Mouse (Mus musculus): ENCODE data around the gene Lrr1. TPM values are rescaled to one million over a fixed set of nuclear protein-coding genes. Genes with fewer than 3 reads are reported as not detected.

Lrr1 gene
- total RNA-seq, 2 experiments from 2014 or later: 0.88 TPM; not detected in 1

GRCm38 (mm10) chr12:69196444-69197377 lies 28.1 kb downstream of the Lrr1 start, which contains the start of gene Gm49383:
Gene Gm49383 (minus strand): TSS chr12:69197104.
- DNase-seq (ENCODE audit: low spot score): peak; percentile 44
- intact Hi-C loops (cut with DNase I): loop anchor here (5.0 kb wide), 1 partner anchor 101 kb away; the partner anchor contains the start of gene Klhdc2

- intact Hi-C loops (cut with DNase I): loop anchor here (5.0 kb wide), 1 partner anchor 100 kb away; the partner anchor contains the start of gene Klhdc2
- DNase-seq (ENCODE audit: low spot score): peak; percentile 27
Measured at GRCm38 (mm10) chr12:69197378-69198163, 29.0 kb downstream of the Lrr1 start.

GRCm38 (mm10) chr12:69198164-69198535 lies 29.5 kb downstream of the Lrr1 start, which contains the start of gene Dnaaf2:
Gene Dnaaf2 (minus strand): TSS chr12:69198429.
- DNase-seq (ENCODE audit: low spot score): no peak
- intact Hi-C loops (cut with DNase I): loop anchor here (5.0 kb wide), 1 partner anchor 99 kb away; the partner anchor contains the start of gene Klhdc2

- intact Hi-C loops (cut with DNase I): loop anchor here (5.0 kb wide), 1 partner anchor 98 kb away; the partner anchor contains the start of gene Klhdc2
- no peak for DNase-seq (ENCODE audit: low spot score)
Measured at GRCm38 (mm10) chr12:69198985-69199384, 30.4 kb downstream of the Lrr1 start.

- intact Hi-C loops (cut with DNase I): no loop called here
- DNase-seq (ENCODE audit: low spot score): no peak
Measured at GRCm38 (mm10) chr12:69204052-69204833, 35.6 kb downstream of the Lrr1 start, which contains the start of gene Gm49384. Gene Gm49384 (minus strand): TSS chr12:69204267.

GRCm38 (mm10) chr12:69207396-69207795 lies 38.8 kb downstream of the Lrr1 start:
- intact Hi-C loops (cut with DNase I): no loop called here
- no peak for DNase-seq (ENCODE audit: low spot score)

- intact Hi-C loops (cut with DNase I): no loop called here
- DNase-seq (ENCODE audit: low spot score): no peak
Measured at GRCm38 (mm10) chr12:69207926-69208325, 39.3 kb downstream of the Lrr1 start.

- intact Hi-C loops (cut with DNase I): no loop called here
- no peak for DNase-seq (ENCODE audit: low spot score)
Measured at GRCm38 (mm10) chr12:69208520-69208919, 39.9 kb downstream of the Lrr1 start.

- intact Hi-C loops (cut with DNase I): no loop called here
- no peak for DNase-seq (ENCODE audit: low spot score)
Measured at GRCm38 (mm10) chr12:69210056-69210979, 41.7 kb downstream of the Lrr1 start.

GRCm38 (mm10) chr12:69211057-69211456 lies 42.4 kb downstream of the Lrr1 start:
- intact Hi-C loops (cut with DNase I): no loop called here
- no peak for DNase-seq (ENCODE audit: low spot score)

GRCm38 (mm10) chr12:69213186-69213777 lies 44.7 kb downstream of the Lrr1 start:
- no peak for DNase-seq (ENCODE audit: low spot score)
- intact Hi-C loops (cut with DNase I): no loop called here

- intact Hi-C loops (cut with DNase I): no loop called here
- DNase-seq (ENCODE audit: low spot score): no peak
Measured at GRCm38 (mm10) chr12:69214393-69214792, 45.8 kb downstream of the Lrr1 start.

- peak; percentile 44 for DNase-seq (ENCODE audit: low spot score)
- intact Hi-C loops (cut with DNase I): no loop called here
Measured at GRCm38 (mm10) chr12:69215000-69215785, 46.6 kb downstream of the Lrr1 start.

- intact Hi-C loops (cut with DNase I): no loop called here
- no peak for DNase-seq (ENCODE audit: low spot score)
Measured at GRCm38 (mm10) chr12:69216587-69216986, 48.0 kb downstream of the Lrr1 start.

- no peak for DNase-seq (ENCODE audit: low spot score)
- intact Hi-C loops (cut with DNase I): no loop called here
Measured at GRCm38 (mm10) chr12:69220613-69221277, 52.1 kb downstream of the Lrr1 start.

- intact Hi-C loops (cut with DNase I): loop anchor here (5.0 kb wide), 1 partner anchor 69 kb away; the partner anchor contains the start of gene Klhdc2
- DNase-seq (ENCODE audit: low spot score): peak; percentile 78
Measured at GRCm38 (mm10) chr12:69227776-69228466, 59.3 kb downstream of the Lrr1 start, which contains the start of gene Pole2. Gene Pole2 (minus strand): TSS chr12:69228195.
